8 mouse cellular contexts compared by ENCODE assay signal in genomic region chr2:180170806-180171521, GRCm38 (mm10). TPM values are rescaled to one million over a fixed set of nuclear protein-coding genes. Genes with fewer than 3 reads are reported as not detected.
DNase-seq lines count a peak whose midpoint lies in the region; ATAC-seq and TF ChIP-seq lines count a peak whose summit lies in the region.

Gene Adrm1, plus strand, starts transcription at chr2:180171485.

- H3K4me1 ChIP-seq in hindbrain, postnatal 0 days (ENCODE audit: insufficient read depth, low read length): peaks cover 7% of the 10 kb centered on the region

- H3K36me3 ChIP-seq in hindbrain, postnatal 0 days (ENCODE audit: insufficient read depth, low read length): peaks cover 21% of the 10 kb centered on the region; the same call in 1 of the 2 replicates

- WGBS in hindbrain, postnatal 0 days: 6% methylated on average over 41 of the region's 41 CpGs

- peak within 1 kb of the TSS; percentile 98 for H3K27ac ChIP-seq in gastrocnemius, adult 2 months
- H3K27ac ChIP-seq in hindbrain, postnatal 0 days: peak within 1 kb of the TSS; percentile 97
- peak within 1 kb of the TSS; percentile 93 for H3K27ac ChIP-seq in left cerebral cortex, adult 2 months

- intact Hi-C loops in gastrocnemius, adult 2 months (cut with DNase I): loop anchor here (1.0 kb wide), 1 partner anchor 80 kb away; no protein-coding TSS in a partner anchor
- intact Hi-C loops in left cerebral cortex, adult 2 months (cut with DNase I): loop anchor here (1.0 to 5.0 kb wide), 3 partner anchors 69 to 101 kb away; partner anchors contain the start of genes Hrh3 and Mtg2

- H3K9me3 ChIP-seq in hindbrain, postnatal 0 days (ENCODE audit: low read length): no peaks in the 10 kb centered on the region

- H3K4me2 ChIP-seq in hindbrain, postnatal 0 days (ENCODE audit: low read depth, low read length): peak within 1 kb of the TSS; percentile 63

- peak; percentile 92 for DNase-seq in WW6 (ENCODE audit: low read depth, low spot score)
- DNase-seq in cerebellum, postnatal 4 days (ENCODE audit: low spot score in 2 of 2): peak; percentile 98 to 99
- DNase-seq in gastrocnemius, adult 2 months: peak; percentile 98
- peak; percentile 98 for DNase-seq in hindbrain, postnatal 0 days (ENCODE audit: low spot score)
- peak; percentile 98 to 99 for DNase-seq in left cerebral cortex, adult 2 months (ENCODE audit: extremely low spot score in 1 of 2, low spot score in 2 of 2)
- peak; percentile 96 to 98 for DNase-seq in right cerebral cortex, adult 2 months (ENCODE audit: low spot score in 2 of 2)
- DNase-seq in urinary bladder, postnatal 14 days (ENCODE audit: low spot score): peak; percentile 95

- no peaks in the 10 kb centered on the region for H3K27me3 ChIP-seq in hindbrain, postnatal 0 days (ENCODE audit: insufficient read depth, low read length)

- ATAC-seq in hindbrain, postnatal 0 days: peak; percentile 98
- ATAC-seq in megakaryocyte, adult 5-6 weeks (ENCODE audit: poor library complexity, severe bottlenecking): peak; percentile 90

- peak within 1 kb of the TSS; percentile 88 for H3K9ac ChIP-seq in hindbrain, postnatal 0 days (replicated peaks; ENCODE audit: low read length)

- peak within 1 kb of the TSS; percentile 89 for H3K4me3 ChIP-seq in gastrocnemius, adult 2 months
- peak within 1 kb of the TSS; percentile 76 for H3K4me3 ChIP-seq in hindbrain, postnatal 0 days (ENCODE audit: low read length)
- peak within 1 kb of the TSS; percentile 80 for H3K4me3 ChIP-seq in left cerebral cortex, adult 2 months

- TF ChIP-seq CTCF in gastrocnemius, adult 2 months (IDR thresholded peaks at IDR 0.05): no peak; the same call in 1 of the 2 replicates
- peak; percentile 77 for TF ChIP-seq CTCF in hindbrain, postnatal 0 days (IDR thresholded peaks at IDR 0.05; ENCODE audit: low read depth)
- TF ChIP-seq CTCF in left cerebral cortex, adult 2 months (IDR thresholded peaks at IDR 0.05): peak; percentile 99

RNA-seq across cellular contexts. Expression of gene Adrm1, which starts in this region (rescaled TPM):
- total RNA-seq in gastrocnemius, adult 2 months (2021): 100 to 1,000 TPM in 1 of 2 experiments, 10 to 100 TPM in 1; 99.5 to 121 TPM
- total RNA-seq in hindbrain, postnatal 0 days (2014; rRNA removed): 107 and 119 TPM in 2 replicates
- 207 and 210 TPM in 2 replicates for polyA plus RNA-seq in hindbrain, postnatal 0 days (2015; fragmentation: Nextera tagmentation; extraction: Ambion mirVana)
- total RNA-seq in left cerebral cortex, adult 2 months (2021): 100 to 1,000 TPM in 1 of 2 experiments, 10 to 100 TPM in 1; 96.4 to 101 TPM
- total RNA-seq in megakaryocyte, adult 5-6 weeks (2015): 55.7 and 58.0 TPM in 2 replicates
- 32.0 and 39.1 TPM in 2 replicates for total RNA-seq in megakaryocyte, adult 5-6 weeks (2017)

Comparison
In these comparisons a context has a peak if more than half of its experiments do, and no peak if none do; other contexts are left out.
1. Peak in every context shown above with its lines: DNase-seq, ATAC-seq, H3K4me3 ChIP-seq and H3K27ac ChIP-seq.